Mouse (Mus musculus): ENCODE measurements around the gene Rab3gap1.
"Not testable (repeated sequence)": the region's sequence is repeated elsewhere in the genome, so short reads cannot be mapped to it uniquely, and the experiment has no call there.

Gene Rab3gap1

GRCm38 (mm10) chr1:127933405-127933804 is 64.8 kb downstream of the Rab3gap1 start:
- DNase-seq, result no peak

- DNase-seq, result no peak
Observed at GRCm38 (mm10) chr1:127934322-127934721, 65.7 kb downstream of the Rab3gap1 start.

GRCm38 (mm10) chr1:127937277-127937676 is 68.7 kb downstream of the Rab3gap1 start:
- DNase-seq, result no peak

GRCm38 (mm10) chr1:127942231-127942630 is 73.7 kb downstream of the Rab3gap1 start:
- no peak for DNase-seq

- no peak for DNase-seq
Observed at GRCm38 (mm10) chr1:127943516-127943915, 74.9 kb downstream of the Rab3gap1 start.

- DNase-seq, result no peak
Observed at GRCm38 (mm10) chr1:127945696-127946575, 77.4 kb downstream of the Rab3gap1 start.

GRCm38 (mm10) chr1:127946615-127947249 is 78.2 kb downstream of the Rab3gap1 start:
- DNase-seq, result no peak

- no peak for DNase-seq
Observed at GRCm38 (mm10) chr1:127948748-127949147, 80.2 kb downstream of the Rab3gap1 start.

GRCm38 (mm10) chr1:127952276-127952675 is 83.7 kb downstream of the Rab3gap1 start:
- no peak for DNase-seq

GRCm38 (mm10) chr1:127954198-127954597 is 85.6 kb downstream of the Rab3gap1 start:
- DNase-seq, result not testable (repeated sequence)

- no peak for DNase-seq
Observed at GRCm38 (mm10) chr1:127954800-127955199, 86.2 kb downstream of the Rab3gap1 start.

- no peak for DNase-seq
Observed at GRCm38 (mm10) chr1:127956524-127956923, 88.0 kb downstream of the Rab3gap1 start.

GRCm38 (mm10) chr1:127958801-127959200 is 90.2 kb downstream of the Rab3gap1 start:
- no peak for DNase-seq

GRCm38 (mm10) chr1:127959312-127959718 is 90.7 kb downstream of the Rab3gap1 start:
- DNase-seq, result no peak

GRCm38 (mm10) chr1:127961140-127961539 is 92.6 kb downstream of the Rab3gap1 start:
- DNase-seq, result no peak

- DNase-seq, result no peak
Observed at GRCm38 (mm10) chr1:127963326-127963725, 94.8 kb downstream of the Rab3gap1 start.

GRCm38 (mm10) chr1:127970870-127971269 is 102.3 kb downstream of the Rab3gap1 start:
- DNase-seq, result no peak

GRCm38 (mm10) chr1:127974082-127974481 is 105.5 kb downstream of the Rab3gap1 start:
- DNase-seq, result no peak

GRCm38 (mm10) chr1:127975676-127976075 is 107.1 kb downstream of the Rab3gap1 start:
- no peak for DNase-seq

GRCm38 (mm10) chr1:127976106-127976505 is 107.5 kb downstream of the Rab3gap1 start:
- no peak for DNase-seq

- no peak for DNase-seq
Observed at GRCm38 (mm10) chr1:127978125-127978524, 109.6 kb downstream of the Rab3gap1 start.

- DNase-seq, result no peak
Observed at GRCm38 (mm10) chr1:127980911-127981559, 112.5 kb downstream of the Rab3gap1 start.

GRCm38 (mm10) chr1:127982268-127982667 is 113.7 kb downstream of the Rab3gap1 start:
- no peak for DNase-seq
